Mouse (Mus musculus): Measurements from ENCODE around the gene Ptprg.

- TF ChIP-seq POLR2A (IDR thresholded peaks at IDR 0.05; ENCODE audit: control insufficient read depth, low read depth, low read length) (no peak), CTCF (IDR thresholded peaks at IDR 0.05; ENCODE audit: control insufficient read depth, insufficient read depth, insufficient replicate concordance, low read depth, low read length) (no peak)
These were observed 9.5 kb downstream of the Ptprg start for GRCm38 (mm10) chr14:11562870-11563269.
